Mouse (Mus musculus): ENCODE measurements around the gene Osbp2. TPM values are rescaled to one million over a fixed set of nuclear protein-coding genes. Genes with fewer than 3 reads are reported as not detected.

Gene Osbp2
- polyA plus RNA-seq, 1 experiment from 2014 or later = 0.93 TPM

GRCm38 (mm10) chr11:3674545-3674944 is 189.2 kb downstream of the Osbp2 start:
- Histone ChIP-seq H3K27me3 (replicated peaks; ENCODE audit: control insufficient read depth, insufficient read depth, low read length) (no peaks in the 10 kb centered on the region), H3K9me3 (ENCODE audit: control insufficient read depth, low read length) (no peaks in the 10 kb centered on the region), H3K9ac (ENCODE audit: low read depth, low read length) (no peak overlapping the region), H3K27ac (replicated peaks; ENCODE audit: low read depth, low read length) (no peak overlapping the region), H3K4me2 (ENCODE audit: low read depth, low read length) (no peak overlapping the region), H3K4me1 (ENCODE audit: control insufficient read depth, insufficient read depth, low read length) (no peaks in the 10 kb centered on the region), H3K4me3 (ENCODE audit: low read depth, low read length) (no peak overlapping the region), H3K36me3 (ENCODE audit: control insufficient read depth, insufficient read depth, low read length) (peaks cover 99% of the 10 kb centered on the region)
- ATAC-seq (ENCODE audit: low read depth) (no peak), DNase-seq (ENCODE audit: low spot score) (no peak)
- WGBS = 73% methylated on average over 4 of the region's 4 CpGs

GRCm38 (mm10) chr11:3671000-3671628 is 192.6 kb downstream of the Osbp2 start:
- H3K4me2 ChIP-seq (ENCODE audit: low read depth, low read length) = no peak overlapping the region
- ATAC-seq (ENCODE audit: low read depth) = no peak
- no peaks in the 10 kb centered on the region for H3K27me3 ChIP-seq (replicated peaks; ENCODE audit: control insufficient read depth, insufficient read depth, low read length)
- no peaks in the 10 kb centered on the region for H3K4me1 ChIP-seq (ENCODE audit: control insufficient read depth, insufficient read depth, low read length)
- no peak for DNase-seq (ENCODE audit: low spot score)
- H3K4me3 ChIP-seq (ENCODE audit: low read depth, low read length) = no peak overlapping the region
- H3K9me3 ChIP-seq (ENCODE audit: control insufficient read depth, low read length) = no peaks in the 10 kb centered on the region
- peaks cover 99% of the 10 kb centered on the region for H3K36me3 ChIP-seq (ENCODE audit: control insufficient read depth, insufficient read depth, low read length)
- H3K9ac ChIP-seq (ENCODE audit: low read depth, low read length) = no peak overlapping the region
- WGBS = 94% methylated on average over 1 of the region's 1 CpGs
- no peak overlapping the region for H3K27ac ChIP-seq (replicated peaks; ENCODE audit: low read depth, low read length)

GRCm38 (mm10) chr11:3669849-3670248 is 193.9 kb downstream of the Osbp2 start:
- Histone ChIP-seq H3K27ac (replicated peaks; ENCODE audit: low read depth, low read length) (no peak overlapping the region), H3K4me3 (ENCODE audit: low read depth, low read length) (no peak overlapping the region), H3K4me2 (ENCODE audit: low read depth, low read length) (no peak overlapping the region), H3K9me3 (ENCODE audit: control insufficient read depth, low read length) (no peaks in the 10 kb centered on the region), H3K36me3 (ENCODE audit: control insufficient read depth, insufficient read depth, low read length) (peaks cover 95% of the 10 kb centered on the region), H3K27me3 (replicated peaks; ENCODE audit: control insufficient read depth, insufficient read depth, low read length) (no peaks in the 10 kb centered on the region), H3K4me1 (ENCODE audit: control insufficient read depth, insufficient read depth, low read length) (no peaks in the 10 kb centered on the region), H3K9ac (ENCODE audit: low read depth, low read length) (no peak overlapping the region)
- DNase-seq (ENCODE audit: low spot score) = no peak
- ATAC-seq (ENCODE audit: low read depth) = no peak

GRCm38 (mm10) chr11:3668768-3669167 is 194.9 kb downstream of the Osbp2 start:
- H3K36me3 ChIP-seq (ENCODE audit: control insufficient read depth, insufficient read depth, low read length) = peaks cover 95% of the 10 kb centered on the region
- H3K4me3 ChIP-seq (ENCODE audit: low read depth, low read length) = no peak overlapping the region
- no peak for ATAC-seq (ENCODE audit: low read depth)
- H3K4me2 ChIP-seq (ENCODE audit: low read depth, low read length) = no peak overlapping the region
- WGBS = 94% methylated on average over 2 of the region's 2 CpGs
- no peaks in the 10 kb centered on the region for H3K9me3 ChIP-seq (ENCODE audit: control insufficient read depth, low read length)
- H3K27me3 ChIP-seq (replicated peaks; ENCODE audit: control insufficient read depth, insufficient read depth, low read length) = no peaks in the 10 kb centered on the region
- DNase-seq (ENCODE audit: low spot score) = peak; percentile 17
- no peaks in the 10 kb centered on the region for H3K4me1 ChIP-seq (ENCODE audit: control insufficient read depth, insufficient read depth, low read length)
- no peak overlapping the region for H3K9ac ChIP-seq (ENCODE audit: low read depth, low read length)
- H3K27ac ChIP-seq (replicated peaks; ENCODE audit: low read depth, low read length) = no peak overlapping the region

- H3K27me3 ChIP-seq (replicated peaks; ENCODE audit: control insufficient read depth, insufficient read depth, low read length) = no peaks in the 10 kb centered on the region
- H3K4me3 ChIP-seq (ENCODE audit: low read depth, low read length) = no peak overlapping the region
- no peak overlapping the region for H3K27ac ChIP-seq (replicated peaks; ENCODE audit: low read depth, low read length)
- peaks cover 89% of the 10 kb centered on the region for H3K36me3 ChIP-seq (ENCODE audit: control insufficient read depth, insufficient read depth, low read length)
- no peak for DNase-seq (ENCODE audit: low spot score)
- H3K4me2 ChIP-seq (ENCODE audit: low read depth, low read length) = no peak overlapping the region
- no peaks in the 10 kb centered on the region for H3K4me1 ChIP-seq (ENCODE audit: control insufficient read depth, insufficient read depth, low read length)
- no peak for ATAC-seq (ENCODE audit: low read depth)
- H3K9me3 ChIP-seq (ENCODE audit: control insufficient read depth, low read length) = no peaks in the 10 kb centered on the region
- 81% methylated on average over 3 of the region's 3 CpGs for WGBS
- no peak overlapping the region for H3K9ac ChIP-seq (ENCODE audit: low read depth, low read length)
Measured at GRCm38 (mm10) chr11:3667506-3667905, 196.2 kb downstream of the Osbp2 start.

- Histone ChIP-seq H3K27me3 (replicated peaks; ENCODE audit: control insufficient read depth, insufficient read depth, low read length) (no peaks in the 10 kb centered on the region), H3K9ac (ENCODE audit: low read depth, low read length) (no peak overlapping the region), H3K9me3 (ENCODE audit: control insufficient read depth, low read length) (no peaks in the 10 kb centered on the region), H3K4me1 (ENCODE audit: control insufficient read depth, insufficient read depth, low read length) (no peaks in the 10 kb centered on the region), H3K4me2 (ENCODE audit: low read depth, low read length) (no peak overlapping the region), H3K4me3 (ENCODE audit: low read depth, low read length) (no peak overlapping the region), H3K27ac (replicated peaks; ENCODE audit: low read depth, low read length) (no peak overlapping the region), H3K36me3 (ENCODE audit: control insufficient read depth, insufficient read depth, low read length) (peaks cover 61% of the 10 kb centered on the region)
- no peak for DNase-seq (ENCODE audit: low spot score)
- no peak for ATAC-seq (ENCODE audit: low read depth)
- 95% methylated on average over 2 of the region's 2 CpGs for WGBS
Measured at GRCm38 (mm10) chr11:3661964-3662363, 201.7 kb downstream of the Osbp2 start.

Other genes with a start within 250 kb of the Osbp2 start
- 20.9 and 24.5 TPM in 2 replicates for gene Morc2a, start 214.7 kb downstream of the Osbp2 start, polyA plus RNA-seq (2014; fragmentation: Nextera tagmentation; extraction: Ambion mirVana)
- 0.17 and 0.21 TPM in 2 replicates for gene 4921536K21Rik, start 31.2 kb upstream of the Osbp2 start, polyA plus RNA-seq (2014; fragmentation: Nextera tagmentation; extraction: Ambion mirVana)
- 10.0 and 10.5 TPM in 2 replicates for gene Dusp18, start 31.3 kb upstream of the Osbp2 start, polyA plus RNA-seq (2014; fragmentation: Nextera tagmentation; extraction: Ambion mirVana)
- 5.8 and 6.4 TPM in 2 replicates for gene Slc35e4, start 50.8 kb upstream of the Osbp2 start, polyA plus RNA-seq (2014; fragmentation: Nextera tagmentation; extraction: Ambion mirVana)
- gene Tcn2, start 68.3 kb upstream of the Osbp2 start, polyA plus RNA-seq (2014; fragmentation: Nextera tagmentation; extraction: Ambion mirVana) = 49.0 and 50.4 TPM in 2 replicates
- 59.7 and 62.9 TPM in 2 replicates for gene Pes1, start 100.1 kb upstream of the Osbp2 start, polyA plus RNA-seq (2014; fragmentation: Nextera tagmentation; extraction: Ambion mirVana)
- not detected in 2 replicates for gene 4930556J24Rik, start 112.9 kb upstream of the Osbp2 start, polyA plus RNA-seq (2014; fragmentation: Nextera tagmentation; extraction: Ambion mirVana)
- gene Gal3st1, start 119.7 kb upstream of the Osbp2 start, polyA plus RNA-seq (2014; fragmentation: Nextera tagmentation; extraction: Ambion mirVana) = 3.2 and 3.3 TPM in 2 replicates
- 0.29 and 0.88 TPM in 2 replicates for gene Sec14l4, start 167.6 kb upstream of the Osbp2 start, polyA plus RNA-seq (2014; fragmentation: Nextera tagmentation; extraction: Ambion mirVana)
- gene Sec14l3, start 200.9 kb upstream of the Osbp2 start, polyA plus RNA-seq (2014; fragmentation: Nextera tagmentation; extraction: Ambion mirVana) = 1.7 and 6.8 TPM in 2 replicates
- 7.5 and 8.1 TPM in 2 replicates for gene Mtfp1, start 231.5 kb upstream of the Osbp2 start, polyA plus RNA-seq (2014; fragmentation: Nextera tagmentation; extraction: Ambion mirVana)